ENCODE assay signal across 31 mouse cellular contexts in genomic region chr9:12015978-12016377, GRCm38 (mm10).
DNase-seq lines count a peak whose midpoint lies in the region; ATAC-seq and TF ChIP-seq lines count a peak whose summit lies in the region.
"Had no signal": no experiment of that assay in that cellular context is flagged by ENCODE, and none has a peak within 500 bp of the region (broad histone marks: within the 10 kb centered on the region; RNA-seq: fewer than 3 reads in every experiment).

No protein-coding gene starts in this region.

- TF ChIP-seq EP300 in MEL (IDR thresholded peaks at IDR 0.05; ENCODE audit: low read depth in 1 of 2, low read length in 2 of 2) = no peak

- H3K27ac ChIP-seq in lung, embryonic 14.5 days (ENCODE audit: low read depth) = no peak overlapping the region
- H3K27ac ChIP-seq in MEL (ENCODE audit: control insufficient read depth, low read depth, low read length) = no peak overlapping the region
- H3K27ac ChIP-seq in embryonic facial prominence, embryonic 14.5 days (replicated peaks; ENCODE audit: low read depth, low read length) = no peak overlapping the region
- H3K27ac ChIP-seq: embryonic facial prominence, embryonic 12.5 days; forebrain, embryonic 10.5 days; heart, embryonic 13.5 days; hindbrain, embryonic 10.5 days; hindbrain, embryonic 15.5 days; liver, embryonic 15.5 days; midbrain, embryonic 12.5 days; neural tube, embryonic 12.5 days had no signal

- peak; percentile 10 for DNase-seq in embryo, embryonic 11 days
- DNase-seq in embryo, embryonic 9.5 days (ENCODE audit: extremely low spot score) = no peak
- no peak for DNase-seq in lung, embryonic 14.5 days
- DNase-seq in lung, adult 18-20 months = no peak
- peak; percentile 54 for DNase-seq in MEL (ENCODE audit: low read depth, low spot score)
- peak; percentile 1 for DNase-seq in embryonic facial prominence, embryonic 14.5 days (ENCODE audit: low spot score)
- DNase-seq in layer of hippocampus, postnatal 36 days = no peak
- no peak for DNase-seq in layer of hippocampus, adult 9-11 months
- DNase-seq: adrenal gland, postnatal 10 days; B cell, adult 2 months; cerebellum, adult 8-10 months; cerebellum, postnatal 25 days; forebrain, postnatal 0 days; heart, postnatal 14 days; kidney, adult 2 months; kidney, postnatal 10 days; lung, postnatal 4 days; thymus, postnatal 25 days had no signal

- WGBS in lung, embryonic 14.5 days = 77% methylated on average over 1 of the region's 1 CpGs
- 71% methylated on average over 1 of the region's 1 CpGs for WGBS in embryonic facial prominence, embryonic 14.5 days

- TF ChIP-seq POLR2A in MEL (IDR thresholded peaks at IDR 0.05; ENCODE audit: control insufficient read depth in 1 of 2, insufficient read depth in 1 of 2, low read depth in 1 of 2, low read length in 2 of 2, poor library complexity in 1 of 2) = no peak

- H3K79me2 ChIP-seq in MEL (ENCODE audit: control insufficient read depth, insufficient read depth, low read length, poor library complexity) = no peaks in the 10 kb centered on the region

- H3K9me3 ChIP-seq in lung, embryonic 14.5 days (ENCODE audit: low read depth, low read length) = no peaks in the 10 kb centered on the region
- no peaks in the 10 kb centered on the region for H3K9me3 ChIP-seq in MEL (replicated peaks; ENCODE audit: insufficient read depth, low read length)
- no peaks in the 10 kb centered on the region for H3K9me3 ChIP-seq in embryonic facial prominence, embryonic 14.5 days (ENCODE audit: control insufficient read depth, low read length)
- H3K9me3 ChIP-seq: embryonic facial prominence, embryonic 12.5 days; forebrain, embryonic 10.5 days; G1E; hindbrain, embryonic 15.5 days; liver, embryonic 15.5 days; megakaryocyte, embryonic 14.5 days; midbrain, embryonic 12.5 days; neural tube, embryonic 12.5 days had no signal

- no peaks in the 10 kb centered on the region for H3K27me3 ChIP-seq in lung, embryonic 14.5 days (ENCODE audit: insufficient read depth, low read length)
- 0 out of 4 replicates have a peak, but pooled peaks cover 0 to 3% of the 10 kb centered on the region in 2 experiments for H3K27me3 ChIP-seq in MEL (ENCODE audit: control insufficient read depth in 1 of 2, insufficient read depth in 2 of 2, low read length in 2 of 2)
- no peaks in the 10 kb centered on the region for H3K27me3 ChIP-seq in embryonic facial prominence, embryonic 14.5 days (replicated peaks; ENCODE audit: control insufficient read depth, insufficient read depth, low read length)
- H3K27me3 ChIP-seq: embryonic facial prominence, embryonic 12.5 days; heart, embryonic 13.5 days; hindbrain, embryonic 15.5 days; liver, embryonic 15.5 days; megakaryocyte, embryonic 14.5 days; midbrain, embryonic 12.5 days; neural tube, embryonic 12.5 days had no signal

- no peak for ATAC-seq in lung, embryonic 14.5 days (ENCODE audit: insufficient read depth)
- no peak for ATAC-seq in embryonic facial prominence, embryonic 14.5 days (ENCODE audit: low read depth)
- ATAC-seq: forebrain, postnatal 0 days; inflammation-experienced regulatory T-cells, adult 6 months; lung, postnatal 0 days had no signal

- no peaks in the 10 kb centered on the region for H3K36me3 ChIP-seq in lung, embryonic 14.5 days (ENCODE audit: insufficient read depth)
- no peaks in the 10 kb centered on the region for H3K36me3 ChIP-seq in MEL (ENCODE audit: control insufficient read depth in 1 of 2, insufficient read depth in 2 of 2, low read length in 2 of 2)
- H3K36me3 ChIP-seq in embryonic facial prominence, embryonic 14.5 days (ENCODE audit: control insufficient read depth, insufficient read depth, low read length) = no peaks in the 10 kb centered on the region
- H3K36me3 ChIP-seq: embryonic facial prominence, embryonic 12.5 days; forebrain, embryonic 10.5 days; G1E; heart, embryonic 13.5 days; hindbrain, embryonic 10.5 days; hindbrain, embryonic 15.5 days; liver, embryonic 15.5 days; midbrain, embryonic 12.5 days; neural tube, embryonic 12.5 days had no signal

- no peak overlapping the region for H3K4me2 ChIP-seq in lung, embryonic 14.5 days
- no peak overlapping the region for H3K4me2 ChIP-seq in embryonic facial prominence, embryonic 14.5 days (ENCODE audit: low read depth, low read length)
- H3K4me2 ChIP-seq: embryonic facial prominence, embryonic 12.5 days; heart, embryonic 13.5 days; hindbrain, embryonic 15.5 days; liver, embryonic 15.5 days; midbrain, embryonic 12.5 days; neural tube, embryonic 12.5 days had no signal

- H3K4me1 ChIP-seq in lung, embryonic 14.5 days (ENCODE audit: insufficient read depth) = no peaks in the 10 kb centered on the region
- H3K4me1 ChIP-seq in MEL (ENCODE audit: control insufficient read depth in 1 of 2, insufficient read depth in 2 of 2, low read length in 2 of 2) = no peaks in the 10 kb centered on the region
- no peaks in the 10 kb centered on the region for H3K4me1 ChIP-seq in embryonic facial prominence, embryonic 14.5 days (ENCODE audit: control insufficient read depth, insufficient read depth, low read length)
- H3K4me1 ChIP-seq: embryonic facial prominence, embryonic 12.5 days; forebrain, embryonic 10.5 days; heart, embryonic 13.5 days; hindbrain, embryonic 10.5 days; hindbrain, embryonic 15.5 days; liver, embryonic 15.5 days; megakaryocyte, embryonic 14.5 days; midbrain, embryonic 12.5 days; neural tube, embryonic 12.5 days had no signal

- 0 out of 2 replicates have a peak, but pooled peaks have one; percentile 12 for TF ChIP-seq CTCF in lung, embryonic 14.5 days (IDR thresholded peaks at IDR 0.05; ENCODE audit: low read depth)
- TF ChIP-seq CTCF in MEL (IDR thresholded peaks at IDR 0.05 in 2 of 3, conservative IDR thresholded peaks at IDR 0.05 in 1 of 3; ENCODE audit: control insufficient read depth in 1 of 3, insufficient read depth in 1 of 3, low read depth in 2 of 3, low read length in 3 of 3, poor library complexity in 1 of 3, severe bottlenecking in 1 of 3) = peak in 2 of 3 experiments; percentile 16 to 84; a peak in 3 of 6 replicates

- H3K4me3 ChIP-seq in lung, embryonic 14.5 days (ENCODE audit: low read depth, low read length) = no peak overlapping the region
- H3K4me3 ChIP-seq in MEL (ENCODE audit: control insufficient read depth in 1 of 2, insufficient read depth in 1 of 2, low read depth in 2 of 2, low read length in 2 of 2) = no peak overlapping the region
- H3K4me3 ChIP-seq in embryonic facial prominence, embryonic 14.5 days (ENCODE audit: low read depth, low read length) = no peak overlapping the region
- H3K4me3 ChIP-seq: embryonic facial prominence, embryonic 12.5 days; forebrain, embryonic 10.5 days; heart, embryonic 13.5 days; hindbrain, embryonic 10.5 days; hindbrain, embryonic 15.5 days; liver, embryonic 15.5 days; megakaryocyte, embryonic 14.5 days; midbrain, embryonic 12.5 days; myocyte; neural tube, embryonic 12.5 days had no signal

- peak; percentile 52 for TF ChIP-seq RAD21 in MEL (IDR thresholded peaks at IDR 0.05; ENCODE audit: low read depth, low read length)

- H3K9ac ChIP-seq in lung, embryonic 14.5 days = no peak overlapping the region
- no peak overlapping the region for H3K9ac ChIP-seq in MEL (ENCODE audit: control insufficient read depth, low read depth, low read length, poor library complexity, severe bottlenecking)
- no peak overlapping the region for H3K9ac ChIP-seq in embryonic facial prominence, embryonic 14.5 days (ENCODE audit: low read depth, low read length)
- H3K9ac ChIP-seq: embryonic facial prominence, embryonic 12.5 days; forebrain, postnatal 0 days; heart, embryonic 13.5 days; hindbrain, embryonic 15.5 days; liver, embryonic 15.5 days; midbrain, embryonic 12.5 days; neural tube, embryonic 12.5 days had no signal

TF ChIP-seq in MEL, 35 proteins besides CTCF, POLR2A, EP300 and RAD21:
- TF ChIP-seq ZNF384 (IDR thresholded peaks at IDR 0.05; ENCODE audit: low read depth, low read length) = no peak
- no peak for TF ChIP-seq CHD2 (IDR thresholded peaks at IDR 0.05; ENCODE audit: low read length)
- TF ChIP-seq ZC3H11A (IDR thresholded peaks at IDR 0.05; ENCODE audit: low read depth, low read length) = peak; percentile 33
- peak; percentile 81 for TF ChIP-seq SMC3 (IDR thresholded peaks at IDR 0.05; ENCODE audit: low read depth, low read length)
- TF ChIP-seq CHD1 (IDR thresholded peaks at IDR 0.05; ENCODE audit: low read depth, low read length) = no peak

Comparison
In these comparisons a context has a peak if more than half of its experiments do, and no peak if none do; other contexts are left out.
1. DNase-seq: peak in embryo, embryonic 11 days (single experiment), MEL (single experiment) and embryonic facial prominence, embryonic 14.5 days (single experiment); none in embryo, embryonic 9.5 days (single experiment), lung, embryonic 14.5 days (single experiment), lung, adult 18-20 months (0 of 2), layer of hippocampus, postnatal 36 days (0 of 2) and layer of hippocampus, adult 9-11 months (single experiment).